Mouse (Mus musculus) naive thymus-derived CD4-positive, alpha-beta T cell, adult 5 months (primary cell): ENCODE data around the gene Smndc1. TPM values are rescaled to one million over a fixed set of nuclear protein-coding genes. Genes with fewer than 3 reads are reported as not detected.

ENCODE experiments used
- polyA plus RNA-seq: library from polyadenylated mRNA; unstranded; fragments of 100-300 nt; shearing (Covaris generic); gene quantifications from one replicate; pipeline ENCODE4 v1.2.1, GENCODE M21; 2017

Smndc1 gene
- polyA plus RNA-seq: 98.3 TPM

GRCm38 (mm10) chr19:53390495-53391007, at the start of gene Smndc1:
Gene Smndc1 (minus strand): TSS chr19:53390578.

GRCm38 (mm10) chr19:53371666-53372065, 18.7 kb downstream of the Smndc1 start, which contains the start of gene Gm10197:
Gene Gm10197 (minus strand): TSS chr19:53371766.

Other genes with a start within 250 kb of the Smndc1 start
- gene Mxi1, start 80.1 kb downstream of the Smndc1 start, polyA plus RNA-seq: 69.7 TPM
- gene Gm10197, start 18.8 kb downstream of the Smndc1 start, polyA plus RNA-seq: not detected
- gene Dusp5, start 138.5 kb upstream of the Smndc1 start, polyA plus RNA-seq: 475 TPM
- 123 TPM for gene Nutf2-ps1, start 198.5 kb upstream of the Smndc1 start, polyA plus RNA-seq
- gene Smc3, start 209.8 kb upstream of the Smndc1 start, polyA plus RNA-seq: 71.8 TPM